Mouse (Mus musculus) urinary bladder, adult 2 months (tissue): ENCODE measurements around the gene 5430402E10Rik. TPM values are rescaled to one million over a fixed set of nuclear protein-coding genes. Genes with fewer than 3 reads are reported as not detected.
"Not testable (repeated sequence)": the region's sequence is repeated elsewhere in the genome, so short reads cannot be mapped to it uniquely, and the experiment has no call there.

Source experiments
- DNase-seq: peaks from one replicate; pipeline ENCODE4 v3.0.0; 2022; ENCODE audit warnings: low spot score
- polyA plus RNA-seq: library from polyadenylated mRNA; depleted of rRNA; stranded (reverse); fragments of >200 nt; gene quantifications from 2 replicates; pipeline ENCODE4 v1.2.3, GENCODE M21; 2012; rRNA removed

5430402E10Rik gene
- polyA plus RNA-seq, result not detected in 2 replicates

- not testable (repeated sequence) for DNase-seq
Observed at GRCm38 (mm10) chrX:77924962-77925361, at the start of gene 5430402E10Rik. TSS of gene 5430402E10Rik (minus strand) at chrX:77925062.

DNA sequence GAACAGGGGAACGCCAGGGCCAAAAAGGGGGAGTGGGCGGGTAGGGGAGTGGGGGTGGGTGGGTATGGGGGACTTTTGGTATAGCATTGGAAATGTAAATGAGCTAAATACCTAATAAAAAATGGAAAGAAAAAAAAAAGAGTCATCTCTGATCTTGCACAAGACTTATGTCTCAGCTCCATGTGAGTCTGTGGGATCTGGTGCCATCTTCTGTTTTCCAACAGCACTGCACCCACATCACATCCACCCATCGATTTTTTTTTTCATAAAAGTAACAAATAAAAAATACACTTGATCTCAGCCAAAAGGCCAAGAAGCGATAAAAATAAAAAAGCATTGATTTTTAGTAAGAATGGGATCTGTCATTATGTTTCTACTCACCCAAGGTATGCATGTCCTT, 44.8 kb downstream of the 5430402E10Rik start:
- DNase-seq, result not testable (repeated sequence)

Other genes with a start within 250 kb of the 5430402E10Rik start
- 10.7 and 11.1 TPM in 2 replicates for gene Prkx, start 128.8 kb downstream of the 5430402E10Rik start, polyA plus RNA-seq
- gene Pbsn, start 71.4 kb downstream of the 5430402E10Rik start, polyA plus RNA-seq, result not detected in 2 replicates
- gene Gm14744, start 60.3 kb downstream of the 5430402E10Rik start, polyA plus RNA-seq, result not detected in 2 replicates
- gene Obp1a, start 166.3 kb upstream of the 5430402E10Rik start, polyA plus RNA-seq, result not detected in 2 replicates
- not detected in 2 replicates for gene Gm5938, start 200.4 kb upstream of the 5430402E10Rik start, polyA plus RNA-seq